Mouse (Mus musculus) CH12F3 (cell line): ENCODE data around the gene Lrrc55.

Experiments used
- in situ Hi-C: fragments of 300-500 bp; cut with MboI; formaldehyde crosslinking; loops from 2 replicates; pipeline ENCODE4 v1.14.3; 2020; ENCODE audit warnings: low sequenced_read_pairs

Gene Lrrc55

GRCm38 (mm10) chr2:85172071-85172762, 24.8 kb downstream of the Lrrc55 start:
- in situ Hi-C loops = no loop called here

- in situ Hi-C loops = no loop called here
These were observed 28.7 kb downstream of the Lrrc55 start for GRCm38 (mm10) chr2:85168327-85168726.

- in situ Hi-C loops = no loop called here
These were observed 29.4 kb downstream of the Lrrc55 start for GRCm38 (mm10) chr2:85167624-85168023.

- in situ Hi-C loops = no loop called here
These were observed 33.5 kb downstream of the Lrrc55 start for GRCm38 (mm10) chr2:85163311-85164047.

- in situ Hi-C loops = no loop called here
These were observed 35.3 kb downstream of the Lrrc55 start for GRCm38 (mm10) chr2:85161638-85162093.

- in situ Hi-C loops = no loop called here
These were observed 35.9 kb downstream of the Lrrc55 start for GRCm38 (mm10) chr2:85160901-85161637.

GRCm38 (mm10) chr2:85157382-85157781, 39.6 kb downstream of the Lrrc55 start:
- in situ Hi-C loops = no loop called here

GRCm38 (mm10) chr2:85156136-85156535, 40.9 kb downstream of the Lrrc55 start:
- in situ Hi-C loops = no loop called here

GRCm38 (mm10) chr2:85155334-85155733, 41.7 kb downstream of the Lrrc55 start:
- in situ Hi-C loops = no loop called here

- in situ Hi-C loops = no loop called here
These were observed 45.8 kb downstream of the Lrrc55 start for GRCm38 (mm10) chr2:85151233-85151632.

- in situ Hi-C loops = no loop called here
These were observed 46.6 kb downstream of the Lrrc55 start for GRCm38 (mm10) chr2:85150373-85150772.

GRCm38 (mm10) chr2:85147481-85147880, 49.5 kb downstream of the Lrrc55 start:
- in situ Hi-C loops = no loop called here

GRCm38 (mm10) chr2:85145346-85145745, 51.7 kb downstream of the Lrrc55 start:
- in situ Hi-C loops = no loop called here

GRCm38 (mm10) chr2:85144908-85145307, 52.1 kb downstream of the Lrrc55 start:
- in situ Hi-C loops = no loop called here

GRCm38 (mm10) chr2:85140833-85141232, 56.2 kb downstream of the Lrrc55 start:
- in situ Hi-C loops = no loop called here

GRCm38 (mm10) chr2:85139846-85140245, 57.2 kb downstream of the Lrrc55 start:
- in situ Hi-C loops = no loop called here

GRCm38 (mm10) chr2:85139393-85139792, 57.6 kb downstream of the Lrrc55 start:
- in situ Hi-C loops = no loop called here

GRCm38 (mm10) chr2:85138143-85138542, 58.9 kb downstream of the Lrrc55 start:
- in situ Hi-C loops = no loop called here

GRCm38 (mm10) chr2:85137601-85138140, 59.3 kb downstream of the Lrrc55 start:
- in situ Hi-C loops = no loop called here

- in situ Hi-C loops = no loop called here
These were observed 60.0 kb downstream of the Lrrc55 start for GRCm38 (mm10) chr2:85136831-85137520.

- in situ Hi-C loops = no loop called here
These were observed 60.9 kb downstream of the Lrrc55 start, which contains the start of gene Aplnr for GRCm38 (mm10) chr2:85136089-85136488. Gene Aplnr (plus strand): TSS chr2:85136225.
